Mouse (Mus musculus): ENCODE measurements around the gene Galnt5. TPM values are rescaled to one million over a fixed set of nuclear protein-coding genes. Genes with fewer than 3 reads are reported as not detected.

The Galnt5 gene
- 0.16 TPM for polyA plus RNA-seq (2014; fragmentation: Illumina TruSeq; extraction: RNeasy Lipid Tissue Mini Kit (QIAGEN cat#74804); ENCODE audit: low read depth, low replicate concordance)

GRCm38 (mm10) chr2:57997752-57998430 lies at the start of gene Galnt5:
Galnt5 (plus strand) TSS chr2:57997884.

GRCm38 (mm10) chr2:58052821-58053581 lies 55.3 kb downstream of the Galnt5 start, which contains the start of gene Ermn:
Ermn (minus strand) TSS chr2:58052864.

Other genes with a start within 250 kb of the Galnt5 start
- gene Ermn, start 55.0 kb downstream of the Galnt5 start, polyA plus RNA-seq (2014; fragmentation: Illumina TruSeq; extraction: RNeasy Lipid Tissue Mini Kit (QIAGEN cat#74804); ENCODE audit: low read depth, low replicate concordance): not detected
- gene Cytip, start 197.6 kb downstream of the Galnt5 start, polyA plus RNA-seq (2014; fragmentation: Illumina TruSeq; extraction: RNeasy Lipid Tissue Mini Kit (QIAGEN cat#74804); ENCODE audit: low read depth, low replicate concordance): 0.42 TPM

Measured in heart, adult 10 weeks (tissue).